Mouse (Mus musculus) forebrain, embryonic 16.5 days (tissue): Measurements from ENCODE around the gene Lamtor1. TPM values are rescaled to one million over a fixed set of nuclear protein-coding genes. Genes with fewer than 3 reads are reported as not detected.

Experiments used
- ATAC-seq: fragments of 200-750 bp; cut with Nextera tagmentation; 2 replicates; pipeline ENCODE4 v1.8.0; 2017; ENCODE audit warnings: mild to moderate bottlenecking, moderate library complexity
- H3K27ac ChIP-seq: fragments of 300-500 bp; sonication (generic); 2 replicates; pipeline ENCODE4 v1.5.1; 2014; ENCODE audit warnings: low read length, control low read depth
- H3K27me3 ChIP-seq: fragments of 300-500 bp; sonication (generic); replicated peaks from 2 replicates; pipeline ENCODE4 v1.6.1; 2014; ENCODE audit warnings: low read length; ENCODE audit not compliant: control insufficient read depth, insufficient read depth
- H3K36me3 ChIP-seq: fragments of 300-500 bp; sonication (generic); 2 replicates; pipeline ENCODE4 v1.6.1; 2014; ENCODE audit not compliant: control insufficient read depth, insufficient read depth
- H3K4me1 ChIP-seq: fragments of 300-500 bp; sonication (generic); replicated peaks from 2 replicates; pipeline ENCODE4 v1.6.1; 2014; ENCODE audit warnings: low read length; ENCODE audit not compliant: control insufficient read depth, insufficient read depth
- H3K4me2 ChIP-seq: fragments of 300-500 bp; sonication (generic); 2 replicates; pipeline ENCODE4 v1.6.1; 2014; ENCODE audit warnings: mild to moderate bottlenecking, low read length, control low read depth
- H3K4me3 ChIP-seq: fragments of 300-500 bp; sonication (generic); replicated peaks from 2 replicates; pipeline ENCODE4 v1.5.1; 2014; ENCODE audit warnings: mild to moderate bottlenecking, low read length, control low read depth
- H3K9ac ChIP-seq: fragments of 300-500 bp; sonication (generic); replicated peaks from 2 replicates; pipeline ENCODE4 v1.6.1; 2014; ENCODE audit warnings: low read depth, low read length, control low read depth
- H3K9me3 ChIP-seq: fragments of 300-500 bp; sonication (generic); 2 replicates; pipeline ENCODE4 v1.6.1; 2016; ENCODE audit warnings: low read length; ENCODE audit not compliant: control insufficient read depth
- WGBS: fragments of 180-500 bp; shearing (Covaris S2); extraction: QIAGEN DNeasy Blood & Tissue Kit; methylation state at CpG from one replicate; pipeline ENCODE4 v1.1.7; 2014; 5-methylcytosine and 5-hydroxymethylcytosine counted together
- polyA plus RNA-seq: library from polyadenylated mRNA; unstranded; fragments of >200 nt; fragmentation: Nextera tagmentation; extraction: Ambion mirVana; gene quantifications from 2 replicates; pipeline ENCODE4 v1.2.1, GENCODE M21; 2015

Lamtor1 gene
- polyA plus RNA-seq, 1 experiment from 2014 or later, result 166 TPM

GRCm38 (mm10) chr7:101963621-101964020, 57.9 kb downstream of the Lamtor1 start:
- H3K4me2 ChIP-seq, result no peak overlapping the region
- no peak overlapping the region for H3K9ac ChIP-seq
- H3K4me3 ChIP-seq, result no peak overlapping the region
- H3K27ac ChIP-seq, result no peak overlapping the region
- WGBS, result 97% methylated on average over 2 of the region's 2 CpGs
- no peaks in the 10 kb centered on the region for H3K9me3 ChIP-seq
- H3K36me3 ChIP-seq, result no peaks in the 10 kb centered on the region
- H3K4me1 ChIP-seq, result peaks cover 4% of the 10 kb centered on the region
- H3K27me3 ChIP-seq, result no peaks in the 10 kb centered on the region
- no peak for ATAC-seq

- Histone ChIP-seq H3K27me3 (no peaks in the 10 kb centered on the region), H3K9ac (no peak overlapping the region), H3K4me3 (no peak overlapping the region), H3K9me3 (no peaks in the 10 kb centered on the region), H3K36me3 (no peaks in the 10 kb centered on the region), H3K4me1 (peaks cover 9% of the 10 kb centered on the region), H3K4me2 (no peak overlapping the region), H3K27ac (no peak overlapping the region)
- no peak for ATAC-seq
- WGBS, result 89% methylated on average over 4 of the region's 4 CpGs
These were observed 58.8 kb downstream of the Lamtor1 start for GRCm38 (mm10) chr7:101964551-101964950.

GRCm38 (mm10) chr7:101965606-101966005, 59.9 kb downstream of the Lamtor1 start:
- H3K4me2 ChIP-seq, result no peak overlapping the region
- no peaks in the 10 kb centered on the region for H3K36me3 ChIP-seq
- H3K27me3 ChIP-seq, result no peaks in the 10 kb centered on the region
- peaks cover 9% of the 10 kb centered on the region for H3K4me1 ChIP-seq
- no peak overlapping the region for H3K4me3 ChIP-seq
- no peaks in the 10 kb centered on the region for H3K9me3 ChIP-seq
- ATAC-seq, result no peak
- H3K9ac ChIP-seq, result no peak overlapping the region
- WGBS, result 77% methylated on average over 2 of the region's 2 CpGs
- no peak overlapping the region for H3K27ac ChIP-seq

GRCm38 (mm10) chr7:101967256-101967655, 61.6 kb downstream of the Lamtor1 start:
- no peaks in the 10 kb centered on the region for H3K9me3 ChIP-seq
- WGBS, result 91% methylated on average over 1 of the region's 1 CpGs
- H3K27ac ChIP-seq, result no peak overlapping the region
- H3K4me1 ChIP-seq, result peaks cover 20% of the 10 kb centered on the region
- H3K4me2 ChIP-seq, result no peak overlapping the region
- H3K36me3 ChIP-seq, result no peaks in the 10 kb centered on the region
- no peak for ATAC-seq
- H3K27me3 ChIP-seq, result no peaks in the 10 kb centered on the region
- H3K9ac ChIP-seq, result no peak overlapping the region
- H3K4me3 ChIP-seq, result no peak overlapping the region

DNA sequence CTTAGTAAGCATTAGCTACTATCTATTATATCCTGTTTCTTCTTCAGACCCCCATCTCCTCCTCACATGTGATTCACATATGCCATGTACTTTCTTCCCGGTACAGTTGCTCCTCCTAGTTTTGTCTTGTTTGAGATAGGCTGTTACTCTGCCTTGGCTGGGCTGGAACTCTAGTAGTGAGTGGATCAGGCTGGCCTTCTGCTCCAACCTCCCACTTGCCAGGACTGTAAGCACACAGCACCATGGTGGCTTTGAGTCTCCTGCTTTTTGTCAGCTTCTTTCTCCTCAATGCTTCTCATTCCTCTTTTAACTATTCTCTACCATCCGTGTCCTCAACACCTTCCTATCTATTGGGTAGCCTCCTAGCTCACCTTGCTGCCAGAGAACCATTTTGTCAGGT, 63.0 kb downstream of the Lamtor1 start:
- peak overlapping the region; percentile 78 for H3K4me2 ChIP-seq
- no peaks in the 10 kb centered on the region for H3K36me3 ChIP-seq
- no peak for ATAC-seq
- H3K4me1 ChIP-seq, result peaks cover 28% of the 10 kb centered on the region
- H3K27ac ChIP-seq, result peak overlapping the region; percentile 57
- no peaks in the 10 kb centered on the region for H3K9me3 ChIP-seq
- no peaks in the 10 kb centered on the region for H3K27me3 ChIP-seq
- 55% methylated on average over 2 of the region's 2 CpGs for WGBS
- no peak overlapping the region; the same call in 1 of the 2 replicates for H3K9ac ChIP-seq
- H3K4me3 ChIP-seq, result no peak overlapping the region; the same call in 1 of the 2 replicates

DNA sequence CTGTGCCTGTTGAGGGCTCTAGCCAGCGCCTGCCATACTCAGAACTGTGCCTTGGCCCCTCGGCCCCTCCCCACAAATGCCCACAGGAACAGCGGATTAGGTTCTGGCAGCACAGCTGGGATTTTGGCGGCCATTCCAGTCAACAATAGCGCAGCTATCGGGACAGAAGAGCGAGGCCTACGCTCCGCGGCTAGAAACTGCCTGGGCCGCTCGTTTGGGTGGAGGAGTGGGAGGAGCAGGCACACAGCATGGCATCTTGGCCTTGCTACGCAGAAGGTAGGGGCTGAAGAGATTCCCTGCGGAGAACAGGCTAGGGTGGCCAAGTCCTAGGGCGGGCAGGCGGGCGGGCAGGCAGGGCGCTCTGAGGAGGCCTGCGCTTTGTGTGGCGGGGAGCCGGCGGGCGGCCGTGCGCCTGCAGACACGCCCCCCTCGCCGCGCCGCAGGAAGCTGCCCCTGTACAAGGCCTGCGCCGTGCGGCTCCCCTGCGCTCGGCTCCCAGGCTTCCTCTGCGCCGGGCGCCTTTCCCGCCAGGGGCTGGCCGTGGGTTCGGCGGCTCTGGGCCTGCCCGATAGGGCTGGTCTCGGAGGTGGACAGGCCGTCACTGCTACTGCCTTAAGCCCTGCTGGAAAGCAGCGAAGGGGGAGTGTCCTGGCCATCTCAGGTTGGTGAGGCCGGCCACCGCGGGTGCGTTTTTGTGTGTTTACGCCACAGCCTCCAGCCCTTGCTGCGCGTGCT, 64.2 kb downstream of the Lamtor1 start:
- H3K9me3 ChIP-seq, result no peaks in the 10 kb centered on the region
- peak overlapping the region; percentile 83 for H3K4me3 ChIP-seq
- peak overlapping the region; percentile 78 for H3K4me2 ChIP-seq
- WGBS, result 0% methylated on average over 31 of the region's 53 CpGs
- peak overlapping the region; percentile 100 for H3K27ac ChIP-seq
- H3K9ac ChIP-seq, result peak overlapping the region; percentile 95
- ATAC-seq, result peak; percentile 91
- H3K27me3 ChIP-seq, result no peaks in the 10 kb centered on the region
- peaks cover 34% of the 10 kb centered on the region for H3K4me1 ChIP-seq
- H3K36me3 ChIP-seq, result no peaks in the 10 kb centered on the region

- WGBS, result 0% methylated on average over 13 of the region's 17 CpGs
- peak; percentile 61 for ATAC-seq
- Histone ChIP-seq H3K9ac (peak overlapping the region; percentile 95), H3K4me1 (peaks cover 34% of the 10 kb centered on the region), H3K36me3 (no peaks in the 10 kb centered on the region), H3K9me3 (no peaks in the 10 kb centered on the region), H3K27me3 (no peaks in the 10 kb centered on the region), H3K4me2 (peak overlapping the region; percentile 78), H3K27ac (peak overlapping the region; percentile 100), H3K4me3 (peak overlapping the region; percentile 83)
These were observed 64.7 kb downstream of the Lamtor1 start for GRCm38 (mm10) chr7:101970429-101970775.

DNA sequence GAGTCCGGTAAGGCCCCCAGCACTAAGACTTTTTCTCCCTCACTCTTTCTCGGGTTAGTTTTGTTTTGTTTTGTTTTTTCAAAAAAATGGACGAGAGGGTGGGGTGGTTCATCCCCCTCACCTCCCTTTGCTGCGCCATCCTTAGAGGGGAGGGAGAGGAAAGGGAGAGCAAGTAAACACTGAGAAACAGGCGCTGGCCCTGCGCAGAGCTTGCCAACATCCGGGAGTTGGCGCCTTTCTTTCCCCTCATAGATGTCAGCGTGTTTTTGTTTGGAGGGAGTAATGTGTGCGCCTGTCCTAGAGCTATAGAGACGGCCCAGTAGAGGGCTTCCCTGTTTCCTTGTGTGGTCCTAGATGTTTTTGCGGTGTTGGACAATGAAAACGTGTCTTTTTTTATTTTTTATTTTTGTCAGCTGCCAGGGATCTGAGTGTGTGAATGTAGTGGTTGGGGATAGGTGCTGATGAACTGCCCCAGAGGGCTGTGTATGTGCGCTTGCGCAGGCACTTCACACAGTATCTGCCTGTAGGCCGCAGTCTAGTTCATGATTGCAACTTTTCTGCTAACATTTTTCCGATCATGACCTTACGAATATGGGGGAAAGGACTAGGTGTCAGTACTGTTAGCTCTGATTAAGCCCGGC, 65.2 kb downstream of the Lamtor1 start:
- peaks cover 34% of the 10 kb centered on the region for H3K4me1 ChIP-seq
- no peaks in the 10 kb centered on the region for H3K9me3 ChIP-seq
- H3K4me3 ChIP-seq, result peak overlapping the region; percentile 83
- peak overlapping the region; percentile 95 for H3K9ac ChIP-seq
- ATAC-seq, result peak; percentile 73
- no peaks in the 10 kb centered on the region for H3K27me3 ChIP-seq
- peak overlapping the region; percentile 78 for H3K4me2 ChIP-seq
- H3K27ac ChIP-seq, result peak overlapping the region; percentile 100
- under 1% methylated on average over 19 of the region's 19 CpGs for WGBS
- no peaks in the 10 kb centered on the region for H3K36me3 ChIP-seq

DNA sequence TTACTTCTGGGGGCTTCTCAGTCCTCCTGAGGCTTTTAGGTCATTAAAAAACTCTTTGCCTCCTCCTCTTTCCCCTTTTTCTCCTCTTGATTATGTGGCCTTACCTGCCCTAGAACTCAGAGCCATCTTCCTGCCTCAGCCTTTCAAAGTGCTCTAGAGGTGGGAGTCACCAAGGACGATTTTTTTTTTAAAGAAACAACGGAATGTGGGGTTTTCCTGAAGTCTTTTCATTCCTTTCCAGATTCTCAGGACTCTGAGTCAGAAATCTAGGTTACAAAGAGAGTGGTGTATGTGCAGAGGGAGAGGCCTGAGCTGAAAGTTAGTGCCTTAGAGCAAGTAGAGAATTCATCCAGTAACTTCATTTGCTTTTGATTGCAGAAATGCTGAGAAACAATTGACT, 66.0 kb downstream of the Lamtor1 start:
- H3K4me2 ChIP-seq, result peak overlapping the region; percentile 78
- H3K4me3 ChIP-seq, result peak overlapping the region; percentile 83
- no peaks in the 10 kb centered on the region for H3K36me3 ChIP-seq
- ATAC-seq, result no peak
- peaks cover 34% of the 10 kb centered on the region for H3K4me1 ChIP-seq
- H3K9me3 ChIP-seq, result no peaks in the 10 kb centered on the region
- no peaks in the 10 kb centered on the region for H3K27me3 ChIP-seq
- peak overlapping the region; percentile 95 for H3K9ac ChIP-seq
- WGBS, result 28% methylated on average over 2 of the region's 2 CpGs
- H3K27ac ChIP-seq, result peak overlapping the region; percentile 100
